In the genomic region with DNA sequence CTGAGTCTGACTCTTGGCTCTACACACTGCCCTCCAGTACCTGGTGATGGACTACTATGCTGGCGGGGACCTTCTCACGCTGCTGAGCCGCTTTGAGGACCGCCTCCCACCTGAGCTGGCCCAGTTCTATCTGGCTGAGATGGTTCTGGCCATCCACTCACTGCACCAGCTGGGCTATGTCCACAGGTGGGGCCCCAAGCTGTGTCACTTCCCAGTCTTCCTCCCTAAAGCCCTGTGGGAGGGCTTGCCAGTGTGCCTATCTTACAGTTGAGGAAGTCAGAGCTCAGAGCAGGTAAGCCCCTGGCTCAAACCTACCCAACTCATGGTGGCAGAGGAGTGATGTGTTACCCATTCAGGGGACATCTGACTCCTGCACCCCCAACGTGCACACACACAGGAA, we compare ENCODE assay signal across 19 mouse cellular contexts.
"Had no signal": no experiment of that assay in that cellular context is flagged by ENCODE, and none has a peak within 500 bp of the region (broad histone marks: within the 10 kb centered on the region; RNA-seq: fewer than 3 reads in every experiment).

No protein-coding gene starts in this region.

- H3K4me3 ChIP-seq: midbrain, embryonic 10.5 days; midbrain, embryonic 12.5 days; myocyte; neural tube, embryonic 13.5 days; neural tube, embryonic 15.5 days had no signal

- H3K9me3 ChIP-seq: midbrain, embryonic 10.5 days; midbrain, embryonic 12.5 days; neural tube, embryonic 13.5 days; neural tube, embryonic 15.5 days had no signal

- DNase-seq: lung, adult 18-20 months; lung, embryonic 14.5 days; lung, postnatal 10 days; lung, postnatal 4 days; midbrain, embryonic 14.5 days; retina, postnatal 1 day; right cerebral cortex, adult 18-20 months; right cerebral cortex, postnatal 25 days; right cerebral cortex, postnatal 4 days; spleen, adult 18-20 months; thymus, adult 18-20 months; thymus, postnatal 14 days; thymus, postnatal 36 days had no signal

- H3K27me3 ChIP-seq: neural tube, embryonic 13.5 days; neural tube, embryonic 15.5 days had no signal

- H3K27ac ChIP-seq: midbrain, embryonic 10.5 days; midbrain, embryonic 12.5 days; neural tube, embryonic 13.5 days; neural tube, embryonic 15.5 days had no signal

- ATAC-seq: midbrain, embryonic 16.5 days had no signal
